Mouse (Mus musculus) megakaryocyte, embryonic 14.5 days (primary cell): ENCODE results near the gene Xlr4c.
"Not testable (repeated sequence)": the region's sequence is repeated elsewhere in the genome, so short reads cannot be mapped to it uniquely, and the experiment has no call there.

ENCODE experiments used
- FLI1 ChIP-seq: IDR thresholded peaks from 2 replicates; pipeline ENCODE4 v1.6.1; 2012; ENCODE audit warnings: low read length, inconsistent platforms, mixed read lengths
- GATA1 ChIP-seq: IDR thresholded peaks from 3 replicates; pipeline ENCODE4 v1.6.1; 2012; ENCODE audit warnings: mixed read lengths, low read length, inconsistent platforms, borderline replicate concordance

DNA sequence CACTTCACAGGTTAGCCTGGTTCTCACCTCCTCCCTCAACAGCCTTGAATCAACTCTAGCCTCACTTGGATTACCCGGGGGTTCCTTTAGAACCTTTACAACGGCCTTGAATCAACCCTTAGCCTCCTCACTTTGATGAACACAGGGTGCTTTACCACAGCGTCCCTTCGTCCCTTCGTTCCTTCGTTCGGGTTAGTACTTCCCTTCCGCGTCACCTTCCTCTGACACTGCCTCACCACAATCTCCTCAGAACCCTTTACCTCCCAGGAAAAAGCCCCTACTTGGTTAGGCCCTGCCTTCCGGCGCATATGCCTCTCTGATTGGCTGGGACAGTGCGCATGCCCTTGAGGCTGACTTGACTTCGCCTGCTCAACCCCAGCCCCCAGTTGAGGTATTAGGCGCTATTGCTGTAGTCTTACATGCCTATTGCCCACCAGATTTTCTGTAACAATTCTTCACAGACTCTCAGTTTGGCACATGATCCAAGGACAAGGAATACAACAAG lies at the start of gene Xlr4c:
- not testable (repeated sequence) for TF ChIP-seq GATA1, FLI1
